In genomic region chr2:20963226-20963805, GRCm38 (mm10) we compare ENCODE assay signal across 8 mouse cellular contexts. TPM values are rescaled to one million over a fixed set of nuclear protein-coding genes. Genes with fewer than 3 reads are reported as not detected.
DNase-seq lines count a peak whose midpoint lies in the region; ATAC-seq lines count a peak whose summit lies in the region.
"Had no signal": no experiment of that assay in that cellular context is flagged by ENCODE, and none has a peak within 500 bp of the region (broad histone marks: within the 10 kb centered on the region; RNA-seq: fewer than 3 reads in every experiment).

No protein-coding gene starts in this region.

- no peak for DNase-seq in thymus, postnatal 10 days (ENCODE audit: low spot score in 2 of 2)
- DNase-seq in right cerebral cortex, postnatal 4 days: no peak
- no peak for DNase-seq in right cerebral cortex, postnatal 25 days
- DNase-seq: kidney, adult 2 months had no signal

- H3K27me3 ChIP-seq in megakaryocyte, embryonic 14.5 days (replicated peaks): no peaks in the 10 kb centered on the region
- no peaks in the 10 kb centered on the region for H3K27me3 ChIP-seq in heart, embryonic 15.5 days
- H3K27me3 ChIP-seq in liver, embryonic 16.5 days (ENCODE audit: control insufficient read depth, insufficient read depth, low read depth, low read length): no peaks in the 10 kb centered on the region

- ATAC-seq in megakaryocyte, adult 5-6 weeks (ENCODE audit: poor library complexity, severe bottlenecking): no peak
- no peak for ATAC-seq in heart, embryonic 15.5 days (replicated peaks; ENCODE audit: insufficient number of reproducible peaks, insufficient read depth, low FRiP score, low read depth)
- ATAC-seq in liver, embryonic 16.5 days (ENCODE audit: low read depth): no peak

- H3K27ac ChIP-seq in heart, embryonic 15.5 days: peak overlapping the region; percentile 71
- 0 out of 2 replicates have a peak overlapping the region, but pooled peaks have one; percentile 19 for H3K27ac ChIP-seq in liver, embryonic 16.5 days (ENCODE audit: low read length)

- peaks cover 6% of the 10 kb centered on the region for H3K36me3 ChIP-seq in megakaryocyte, embryonic 14.5 days (replicated peaks; ENCODE audit: low read length)
- no peaks in the 10 kb centered on the region for H3K36me3 ChIP-seq in heart, embryonic 15.5 days
- H3K36me3 ChIP-seq in liver, embryonic 16.5 days (ENCODE audit: control insufficient read depth, insufficient read depth): no peaks in the 10 kb centered on the region; the same call in 1 of the 2 replicates

- peaks cover 81% of the 10 kb centered on the region for H3K4me1 ChIP-seq in megakaryocyte, embryonic 14.5 days
- H3K4me1 ChIP-seq in heart, embryonic 15.5 days (replicated peaks): peaks cover 42% of the 10 kb centered on the region
- H3K4me1 ChIP-seq in liver, embryonic 16.5 days (ENCODE audit: control insufficient read depth, low read depth, low read length): peaks cover 52% of the 10 kb centered on the region

- H3K4me3 ChIP-seq in megakaryocyte, embryonic 14.5 days (replicated peaks): peak overlapping the region; percentile 74
- peak overlapping the region; percentile 6; the same call in 1 of the 2 replicates for H3K4me3 ChIP-seq in heart, embryonic 15.5 days
- H3K4me3 ChIP-seq in liver, embryonic 16.5 days (ENCODE audit: low read depth, low read length): no peak overlapping the region

- peak overlapping the region; percentile 28; the same call in 1 of the 2 replicates for H3K9ac ChIP-seq in heart, embryonic 15.5 days
- H3K9ac ChIP-seq in liver, embryonic 16.5 days (ENCODE audit: low read depth, low read length): no peak overlapping the region

- peak overlapping the region; percentile 39 for H3K4me2 ChIP-seq in heart, embryonic 15.5 days
- H3K4me2 ChIP-seq in liver, embryonic 16.5 days (ENCODE audit: low read depth, low read length): 0 out of 2 replicates have a peak overlapping the region, but pooled peaks have one; percentile 12

- H3K9me3 ChIP-seq in megakaryocyte, embryonic 14.5 days: no peaks in the 10 kb centered on the region
- H3K9me3 ChIP-seq in heart, embryonic 15.5 days (replicated peaks): no peaks in the 10 kb centered on the region
- no peaks in the 10 kb centered on the region for H3K9me3 ChIP-seq in liver, embryonic 16.5 days (replicated peaks; ENCODE audit: control insufficient read depth, low read length)

- WGBS in heart, embryonic 15.5 days: 31% methylated on average over 5 of the region's 5 CpGs
- WGBS in liver, embryonic 16.5 days (ENCODE audit: insufficient replicate concordance): 35% methylated on average over 5 of the region's 5 CpGs

RNA-seq across cellular contexts. Expression of gene Arhgap21, which starts 5.4 kb away (rescaled TPM):
- polyA plus RNA-seq in megakaryocyte, embryonic 14.5 days (2012; ENCODE audit: insufficient read depth, low replicate concordance): 11.2 and 17.6 TPM in 2 replicates
- total RNA-seq in megakaryocyte, adult 5-6 weeks (2015): 17.3 and 17.7 TPM in 2 replicates
- total RNA-seq in megakaryocyte, adult 5-6 weeks (2017): 11.4 and 26.1 TPM in 2 replicates
- polyA plus RNA-seq in heart, embryonic 15.5 days (2015; fragmentation: Nextera tagmentation; extraction: Ambion mirVana): 16.7 and 17.2 TPM in 2 replicates
- 5.2 and 5.4 TPM in 2 replicates for polyA plus RNA-seq in liver, embryonic 16.5 days (2015; fragmentation: Nextera tagmentation; extraction: Ambion mirVana)
